Mouse (Mus musculus) E14TG2a.4 (cell line): Measurements from ENCODE around the gene Nudt22.

ENCODE experiments used
- H3K27me3 ChIP-seq: 2 replicates; pipeline ENCODE4 v1.6.1; 2014; ENCODE audit warnings: low read length, control low read depth; ENCODE audit not compliant: insufficient read depth
- H3K36me3 ChIP-seq: 2 replicates; pipeline ENCODE4 v1.6.1; 2014; ENCODE audit warnings: low read length, control low read depth; ENCODE audit not compliant: insufficient read depth
- H3K4me1 ChIP-seq: replicated peaks from 2 replicates; pipeline ENCODE4 v1.6.1; 2014; ENCODE audit warnings: low read depth, low read length, control low read depth
- H3K4me3 ChIP-seq: replicated peaks from 2 replicates; pipeline ENCODE4 v1.5.1; 2014; ENCODE audit warnings: mild to moderate bottlenecking, low read length
- H3K9me3 ChIP-seq: 2 replicates; pipeline ENCODE4 v1.6.1; 2014; ENCODE audit warnings: low read length, control low read depth
- CTCF ChIP-seq: conservative IDR thresholded peaks from 2 replicates; pipeline ENCODE4 v1.5.1; 2014; ENCODE audit warnings: low read length
- NANOG ChIP-seq: IDR thresholded peaks from 2 replicates; pipeline ENCODE4 v1.6.1; 2014; ENCODE audit warnings: borderline replicate concordance, low read length, mixed read lengths
- POU5F1 ChIP-seq: IDR thresholded peaks from 2 replicates; pipeline ENCODE4 v1.6.1; 2014; ENCODE audit warnings: low read length, borderline replicate concordance

Gene Nudt22

GRCm38 (mm10) chr19:6968491-6969271, 27.2 kb downstream of the Nudt22 start:
- H3K27me3 ChIP-seq, result no peaks in the 10 kb centered on the region
- H3K4me1 ChIP-seq, result peaks cover 96% of the 10 kb centered on the region
- H3K36me3 ChIP-seq, result peaks cover 41% of the 10 kb centered on the region
- peak overlapping the region; percentile 90 for H3K4me3 ChIP-seq
- no peak for TF ChIP-seq NANOG
- TF ChIP-seq CTCF, result no peak
- TF ChIP-seq POU5F1, result no peak
- no peaks in the 10 kb centered on the region for H3K9me3 ChIP-seq

DNA sequence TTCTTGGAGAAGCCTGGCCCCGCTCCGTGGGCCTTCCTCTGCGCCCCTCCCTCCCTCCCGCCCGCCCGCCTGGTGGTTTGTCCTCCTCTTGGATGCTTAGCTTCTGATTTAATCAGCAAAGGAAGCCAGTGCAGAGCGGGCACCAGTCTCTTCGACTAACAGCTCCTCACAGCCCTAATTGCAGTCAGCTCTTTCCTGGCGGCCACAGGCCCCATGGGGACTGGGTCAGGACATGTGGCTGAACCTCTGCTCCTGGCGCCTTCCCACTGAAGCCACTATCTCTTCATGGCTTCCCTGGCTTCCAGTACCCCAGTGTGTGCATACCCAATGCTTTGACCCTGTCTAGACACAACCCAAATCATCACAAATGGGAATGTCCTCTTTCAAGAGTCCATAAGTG, 39.5 kb downstream of the Nudt22 start:
- Histone ChIP-seq H3K4me1 (peaks cover 74% of the 10 kb centered on the region), H3K36me3 (peaks cover 88% of the 10 kb centered on the region), H3K27me3 (no peaks in the 10 kb centered on the region), H3K9me3 (no peaks in the 10 kb centered on the region), H3K4me3 (0 out of 2 replicates have a peak overlapping the region, but pooled peaks have one; percentile 17)
- TF ChIP-seq CTCF (no peak), NANOG (no peak), POU5F1 (no peak)

DNA sequence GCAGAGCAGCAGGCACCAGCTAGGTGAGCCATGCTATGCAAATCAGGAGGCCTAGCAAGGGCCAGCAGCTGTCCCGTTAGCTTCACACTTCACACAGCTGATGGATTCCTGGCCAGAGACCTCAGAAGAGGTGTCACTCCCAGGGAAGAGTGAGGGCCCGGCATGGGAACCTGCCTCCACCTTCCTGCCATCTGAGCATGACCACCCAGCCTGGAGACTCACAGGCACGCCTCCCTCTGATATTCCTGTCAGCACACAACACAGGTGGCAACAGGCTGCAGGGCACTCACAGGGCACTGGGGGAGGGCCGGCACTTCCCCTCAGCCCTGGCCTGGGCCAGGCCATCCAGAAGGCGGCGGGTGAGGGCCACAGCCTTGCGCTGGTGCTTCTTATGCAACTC, 40.5 kb downstream of the Nudt22 start:
- Histone ChIP-seq H3K27me3 (no peaks in the 10 kb centered on the region), H3K4me1 (peaks cover 78% of the 10 kb centered on the region), H3K36me3 (peaks cover 78% of the 10 kb centered on the region), H3K4me3 (peak overlapping the region; percentile 57), H3K9me3 (no peaks in the 10 kb centered on the region)
- no peak for TF ChIP-seq CTCF
- TF ChIP-seq NANOG, result no peak
- TF ChIP-seq POU5F1, result no peak

DNA sequence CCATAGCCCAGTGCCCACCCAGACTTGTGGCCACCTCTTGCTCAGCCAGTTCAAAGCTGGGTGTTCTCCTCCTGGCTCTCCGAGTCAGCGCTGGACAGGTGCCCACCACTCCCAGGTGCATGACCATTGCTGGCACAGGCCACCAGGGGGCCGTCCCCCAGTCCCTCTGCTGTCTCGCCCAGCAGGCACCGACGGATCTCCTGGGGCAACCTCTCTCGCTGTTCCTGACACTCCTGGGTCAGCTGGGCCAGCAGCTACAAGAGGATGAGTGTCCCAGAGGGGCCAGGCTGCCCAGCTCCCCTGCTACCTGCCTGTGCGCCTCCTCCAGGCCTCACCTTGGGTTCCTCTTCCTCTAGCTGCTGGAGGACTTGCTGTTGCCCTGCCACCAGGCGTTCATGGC, 41.9 kb downstream of the Nudt22 start:
- TF ChIP-seq POU5F1 (no peak), NANOG (no peak), CTCF (peak; percentile 30; the same call in 1 of the 2 replicates)
- peaks cover 86% of the 10 kb centered on the region for H3K4me1 ChIP-seq
- no peaks in the 10 kb centered on the region for H3K27me3 ChIP-seq
- H3K36me3 ChIP-seq, result peaks cover 73% of the 10 kb centered on the region
- no peaks in the 10 kb centered on the region for H3K9me3 ChIP-seq
- no peak overlapping the region for H3K4me3 ChIP-seq

DNA sequence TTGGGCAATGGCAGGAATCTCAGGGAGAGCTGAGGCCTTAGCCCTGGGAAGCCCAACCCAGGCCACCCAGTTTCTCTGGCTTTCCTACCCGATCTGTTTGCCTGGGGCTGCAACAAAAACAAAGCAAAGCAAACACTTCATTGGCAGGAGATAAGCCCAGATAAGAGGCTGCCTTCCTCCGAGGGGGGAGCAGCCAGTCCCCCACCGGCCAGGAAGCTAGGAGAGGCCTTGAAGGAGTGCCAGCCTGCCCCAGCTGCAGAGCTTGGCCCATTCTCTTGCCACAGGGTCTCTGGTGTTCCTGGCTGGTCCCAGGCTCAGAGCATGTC, 43.2 kb downstream of the Nudt22 start:
- Histone ChIP-seq H3K4me3 (peak overlapping the region; percentile 88), H3K36me3 (peaks cover 61% of the 10 kb centered on the region), H3K9me3 (no peaks in the 10 kb centered on the region), H3K4me1 (peaks cover 86% of the 10 kb centered on the region), H3K27me3 (no peaks in the 10 kb centered on the region)
- TF ChIP-seq NANOG (no peak), POU5F1 (no peak), CTCF (no peak)

DNA sequence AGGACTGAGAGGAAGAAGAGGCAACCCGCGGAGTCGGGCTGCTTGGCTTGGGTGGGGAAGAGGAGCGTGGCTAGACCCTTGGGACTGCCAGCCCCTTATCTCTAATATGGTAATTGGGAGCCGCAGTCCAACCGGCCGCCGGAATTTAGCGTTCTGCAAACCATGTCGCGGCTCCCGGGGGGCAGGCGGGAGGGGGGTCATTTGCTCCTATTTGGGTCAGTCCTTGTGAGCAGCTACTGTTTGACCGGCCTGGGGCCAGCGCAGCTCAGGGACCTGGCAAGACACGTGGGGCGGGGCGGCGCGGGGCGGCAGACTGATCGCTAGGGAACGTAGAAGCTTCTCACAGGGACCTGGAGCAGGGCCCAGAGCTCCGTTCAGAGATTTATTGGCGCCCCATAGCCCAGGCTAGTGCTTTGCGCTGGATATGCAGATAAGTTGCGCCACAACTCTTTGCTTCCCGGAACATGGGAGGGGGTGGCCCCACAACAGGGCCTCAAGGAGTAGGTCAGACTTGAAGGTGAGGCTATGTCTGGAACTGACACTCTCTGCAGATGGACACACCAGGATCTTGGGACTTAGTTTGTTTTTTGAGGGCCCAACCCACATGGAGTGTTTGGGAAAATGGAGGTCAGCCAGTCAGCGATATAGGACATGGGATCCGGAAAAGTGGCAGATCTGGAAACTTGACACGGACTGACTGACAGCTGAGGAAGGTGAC, 43.8 kb downstream of the Nudt22 start:
- TF ChIP-seq NANOG, result no peak
- TF ChIP-seq POU5F1, result no peak
- TF ChIP-seq CTCF, result no peak
- H3K9me3 ChIP-seq, result no peaks in the 10 kb centered on the region
- peaks cover 56% of the 10 kb centered on the region for H3K36me3 ChIP-seq

GRCm38 (mm10) chr19:6951381-6951968, 44.4 kb downstream of the Nudt22 start:
- H3K4me1 ChIP-seq, result peaks cover 85% of the 10 kb centered on the region
- H3K27me3 ChIP-seq, result no peaks in the 10 kb centered on the region
- peak overlapping the region; percentile 88 for H3K4me3 ChIP-seq
- no peak for TF ChIP-seq NANOG
- TF ChIP-seq POU5F1, result no peak
- no peak for TF ChIP-seq CTCF
- H3K9me3 ChIP-seq, result no peaks in the 10 kb centered on the region
- H3K36me3 ChIP-seq, result peaks cover 49% of the 10 kb centered on the region

More for the DNA sequence above, 43.8 kb downstream of the Nudt22 start:
- H3K27me3 ChIP-seq, result no peaks in the 10 kb centered on the region
- peak overlapping the region; percentile 88 for H3K4me3 ChIP-seq
- H3K4me1 ChIP-seq, result peaks cover 85% of the 10 kb centered on the region

DNA sequence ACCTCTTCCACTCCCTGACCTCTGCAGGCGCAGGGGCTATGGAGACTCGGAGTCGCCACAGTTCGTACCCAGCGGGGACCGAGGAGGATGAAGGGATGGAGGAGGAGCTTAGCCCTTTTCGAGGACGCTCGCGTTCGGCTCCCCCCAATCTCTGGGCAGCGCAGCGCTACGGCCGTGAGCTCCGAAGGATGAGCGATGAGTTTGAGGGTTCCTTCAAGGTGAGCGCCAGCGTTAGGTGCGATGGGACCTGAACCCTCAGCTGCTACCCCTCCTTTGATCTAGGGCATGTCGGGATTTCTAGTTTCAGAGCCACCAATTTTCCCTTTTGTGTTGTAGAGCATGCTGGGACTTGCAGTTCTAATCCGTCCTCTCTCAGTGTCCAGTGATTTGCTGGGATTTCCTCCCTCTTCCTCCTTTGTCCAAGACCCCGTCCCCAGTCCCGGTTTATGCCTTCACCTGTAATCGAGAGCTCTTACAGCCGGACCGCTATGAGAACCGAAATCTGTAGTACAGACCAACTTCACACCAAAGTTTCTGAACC, 45.2 kb downstream of the Nudt22 start:
- TF ChIP-seq CTCF (no peak), POU5F1 (no peak), NANOG (no peak)
- peaks cover 48% of the 10 kb centered on the region for H3K36me3 ChIP-seq
- H3K27me3 ChIP-seq, result no peaks in the 10 kb centered on the region
- no peaks in the 10 kb centered on the region for H3K9me3 ChIP-seq
- H3K4me3 ChIP-seq, result peak overlapping the region; percentile 88
- peaks cover 84% of the 10 kb centered on the region for H3K4me1 ChIP-seq
